ENCODE assay signal across 33 mouse cellular contexts in the genomic region with DNA sequence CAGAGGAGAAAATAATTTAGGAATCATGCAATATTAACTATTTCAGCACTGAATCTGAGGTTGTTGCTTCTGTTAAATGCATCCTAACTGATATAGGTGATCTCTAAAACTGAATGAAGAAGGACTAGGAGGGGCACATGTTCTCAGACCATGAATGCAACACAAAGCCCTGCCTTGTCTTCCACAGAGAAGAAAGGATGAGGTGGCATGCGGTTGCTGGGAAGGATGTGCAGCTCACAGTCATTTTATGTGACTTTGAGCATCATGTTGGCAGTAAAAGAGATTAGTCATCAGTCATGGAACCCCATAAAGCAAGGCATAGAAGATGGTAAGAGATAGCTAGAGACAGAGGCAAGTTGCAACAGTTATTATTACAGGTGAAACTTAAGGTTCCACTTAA.
"Had no signal": no experiment of that assay in that cellular context is flagged by ENCODE, and none has a peak within 500 bp of the region (broad histone marks: within the 10 kb centered on the region; RNA-seq: fewer than 3 reads in every experiment).

No protein-coding gene starts in this region.

- DNase-seq: heart, postnatal 10 days; heart, postnatal 14 days; heart, postnatal 36 days; heart, postnatal 4 days; kidney, adult 11 months; kidney, adult 18-20 months; kidney, adult 8-10 months; kidney, adult 9 months; kidney, postnatal 10 days; kidney, postnatal 14 days; kidney, postnatal 25 days; kidney, postnatal 36 days; kidney, postnatal 4 days; layer of hippocampus, adult 9-11 months; layer of hippocampus, postnatal 36 days had no signal

- H3K27me3 ChIP-seq: heart, embryonic 13.5 days; heart, embryonic 15.5 days; hindbrain, embryonic 12.5 days; hindbrain, embryonic 13.5 days; hindbrain, embryonic 15.5 days; intestine, embryonic 15.5 days; kidney, embryonic 15.5 days had no signal

- H3K4me1 ChIP-seq: heart, embryonic 13.5 days; heart, embryonic 15.5 days; hindbrain, embryonic 10.5 days; hindbrain, embryonic 12.5 days; hindbrain, embryonic 13.5 days; hindbrain, embryonic 15.5 days; intestine, embryonic 15.5 days; kidney, embryonic 15.5 days had no signal

- H3K4me3 ChIP-seq: heart, embryonic 13.5 days; heart, embryonic 15.5 days; hindbrain, embryonic 10.5 days; hindbrain, embryonic 12.5 days; hindbrain, embryonic 13.5 days; hindbrain, embryonic 15.5 days; intestine, embryonic 15.5 days; kidney, embryonic 15.5 days; layer of hippocampus, adult 2 months; left cerebral cortex, adult 2 months had no signal

- H3K4me2 ChIP-seq: heart, embryonic 11.5 days; heart, embryonic 13.5 days; heart, embryonic 15.5 days; hindbrain, embryonic 12.5 days; hindbrain, embryonic 13.5 days; hindbrain, embryonic 14.5 days; hindbrain, embryonic 15.5 days; intestine, embryonic 15.5 days; kidney, embryonic 15.5 days had no signal

- H3K27ac ChIP-seq: heart, embryonic 13.5 days; heart, embryonic 15.5 days; hindbrain, embryonic 10.5 days; hindbrain, embryonic 12.5 days; hindbrain, embryonic 13.5 days; hindbrain, embryonic 14.5 days; hindbrain, embryonic 15.5 days; hindbrain, postnatal 0 days; intestine, embryonic 15.5 days; kidney, embryonic 15.5 days; kidney, postnatal 0 days; layer of hippocampus, adult 2 months; left cerebral cortex, adult 2 months had no signal

- H3K9me3 ChIP-seq: heart, embryonic 13.5 days; heart, embryonic 15.5 days; hindbrain, embryonic 10.5 days; hindbrain, embryonic 12.5 days; hindbrain, embryonic 13.5 days; hindbrain, embryonic 15.5 days; intestine, embryonic 15.5 days; kidney, embryonic 15.5 days had no signal

- H3K36me3 ChIP-seq: heart, embryonic 13.5 days; heart, embryonic 15.5 days; hindbrain, embryonic 10.5 days; hindbrain, embryonic 12.5 days; hindbrain, embryonic 13.5 days; hindbrain, embryonic 15.5 days; intestine, embryonic 15.5 days; kidney, embryonic 15.5 days had no signal

- H3K9ac ChIP-seq: heart, embryonic 13.5 days; heart, embryonic 15.5 days; hindbrain, embryonic 12.5 days; hindbrain, embryonic 13.5 days; hindbrain, embryonic 14.5 days; hindbrain, embryonic 15.5 days; intestine, embryonic 15.5 days; kidney, embryonic 15.5 days had no signal

- ATAC-seq: hindbrain, embryonic 16.5 days; hindbrain, postnatal 0 days; inflammation-experienced regulatory T-cells, adult 6 months; intestine, embryonic 15.5 days; intestine, embryonic 16.5 days; intestine, postnatal 0 days had no signal
